Mouse (Mus musculus): Measurements from ENCODE around the gene Dgkz. TPM values are rescaled to one million over a fixed set of nuclear protein-coding genes. Genes with fewer than 3 reads are reported as not detected.

Gene Dgkz
- total RNA-seq (2021): 100 to 1,000 TPM; 553 to 561 TPM
- long read RNA-seq, experiment 1, full-length matches to known transcripts: 478 of 870 reads
- long read RNA-seq, experiment 1, partial matches to known transcripts: 81 of 870 reads
- long read RNA-seq, experiment 1, other reads (novel, unspliced or antisense): 311 of 870 reads
- long read RNA-seq, experiment 2, full-length matches to known transcripts: 422 of 750 reads
- long read RNA-seq, experiment 2, partial matches to known transcripts: 77 of 750 reads
- long read RNA-seq, experiment 2, other reads (novel, unspliced or antisense): 251 of 750 reads

DNA sequence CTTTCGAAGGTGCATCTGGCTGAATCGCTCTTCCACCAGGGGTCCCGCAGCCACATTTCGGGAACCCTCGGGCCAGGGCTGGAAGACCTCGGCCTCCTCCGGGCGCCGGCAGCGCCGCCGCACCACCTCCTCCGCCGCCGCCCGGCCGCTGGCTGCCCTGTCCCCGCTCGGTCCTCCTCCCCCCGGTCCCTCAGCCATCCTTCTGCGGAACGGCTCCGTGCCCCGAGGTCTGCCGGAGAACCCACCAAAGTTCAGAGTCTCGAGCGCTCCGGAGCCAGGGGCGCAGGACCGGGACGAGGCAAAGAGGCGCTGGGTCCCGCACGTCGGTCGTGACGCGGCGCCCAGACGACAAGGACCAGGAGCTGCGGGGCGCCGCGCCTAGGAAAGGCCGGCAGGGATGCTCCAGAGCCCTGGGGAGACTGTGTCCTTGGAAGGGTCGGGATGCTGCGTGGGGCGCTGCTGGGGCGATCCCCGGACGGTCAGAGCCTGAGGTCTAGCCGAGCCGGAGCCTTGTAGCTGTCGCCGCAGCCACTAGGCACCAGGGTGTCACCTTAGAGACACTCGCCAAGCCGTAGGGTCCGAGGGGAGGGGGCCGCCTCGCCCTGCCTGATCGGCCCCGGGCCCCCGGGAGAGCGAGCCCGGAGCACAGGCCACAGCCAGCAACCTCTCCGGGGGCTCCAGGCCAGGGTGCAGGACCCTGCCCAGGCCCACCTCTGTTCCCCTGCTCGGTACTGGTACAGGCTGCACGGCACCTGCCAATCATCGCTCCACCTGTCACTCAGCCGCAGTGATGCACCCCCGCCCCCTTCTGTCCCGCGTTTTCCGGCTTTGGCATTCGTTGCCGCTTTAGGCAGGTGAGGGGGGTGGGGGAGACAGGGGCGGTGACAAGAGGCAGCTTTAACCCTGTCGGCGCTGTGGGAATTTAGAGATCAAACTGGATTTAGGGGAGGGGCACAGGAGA lies at the start of gene Dgkz:
Gene Dgkz, minus strand, starts transcription at position 284 of the 961 bp plus-strand sequence.
- intact Hi-C loops (cut with DNase I): no loop called here
- peak within 1 kb of the TSS; percentile 89 for H3K27ac ChIP-seq
- no peak for DNase-seq (ENCODE audit: extremely low spot score in 1 of 2, low spot score in 2 of 2)

DNA sequence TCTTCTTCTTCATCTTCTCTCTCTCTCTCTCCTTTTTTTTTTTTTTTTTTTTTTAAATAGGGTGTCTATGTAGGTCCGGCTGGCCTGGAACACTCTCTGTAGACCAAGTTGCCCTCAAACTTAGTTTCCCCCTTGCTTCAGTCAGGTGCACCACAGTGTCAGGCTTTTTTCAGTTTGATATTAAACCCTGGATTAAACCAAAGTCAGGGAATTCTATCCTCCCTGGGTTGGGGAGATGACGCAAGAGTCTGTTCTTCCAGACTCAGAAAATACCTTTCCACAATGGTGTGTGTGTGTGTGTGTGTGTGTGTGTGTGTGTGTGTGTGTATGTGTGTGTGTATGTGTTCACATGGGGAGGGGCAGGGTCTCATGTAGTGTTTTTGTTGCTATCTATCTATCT lies 49.5 kb upstream of the Dgkz start:
- DNase-seq (ENCODE audit: extremely low spot score in 1 of 2, low spot score in 2 of 2): no peak
- intact Hi-C loops (cut with DNase I): no loop called here
- no peak for TF ChIP-seq CTCF (IDR thresholded peaks at IDR 0.05)

More for the DNA sequence above, at the start of gene Dgkz:
- peak within 1 kb of the TSS; percentile 58 for H3K4me3 ChIP-seq
- TF ChIP-seq CTCF (IDR thresholded peaks at IDR 0.05): no peak

GRCm38 (mm10) chr2:92024274-92024672 lies 48.6 kb upstream of the Dgkz start, which contains the start of gene Creb3l1:
TSS of gene Creb3l1 (minus strand) at chr2:92024502.
- DNase-seq (ENCODE audit: extremely low spot score in 1 of 2, low spot score in 2 of 2): peak in 1 of 2 experiments; percentile 51
- Histone ChIP-seq H3K4me3 (peak within 1 kb of the TSS; percentile 53), H3K27ac (no peak within 1 kb of the TSS)
- intact Hi-C loops (cut with DNase I): no loop called here
- TF ChIP-seq CTCF (IDR thresholded peaks at IDR 0.05): no peak

More for the DNA sequence above, 49.5 kb upstream of the Dgkz start:
- Histone ChIP-seq H3K4me3 (no peak overlapping the region), H3K27ac (no peak overlapping the region)

DNA sequence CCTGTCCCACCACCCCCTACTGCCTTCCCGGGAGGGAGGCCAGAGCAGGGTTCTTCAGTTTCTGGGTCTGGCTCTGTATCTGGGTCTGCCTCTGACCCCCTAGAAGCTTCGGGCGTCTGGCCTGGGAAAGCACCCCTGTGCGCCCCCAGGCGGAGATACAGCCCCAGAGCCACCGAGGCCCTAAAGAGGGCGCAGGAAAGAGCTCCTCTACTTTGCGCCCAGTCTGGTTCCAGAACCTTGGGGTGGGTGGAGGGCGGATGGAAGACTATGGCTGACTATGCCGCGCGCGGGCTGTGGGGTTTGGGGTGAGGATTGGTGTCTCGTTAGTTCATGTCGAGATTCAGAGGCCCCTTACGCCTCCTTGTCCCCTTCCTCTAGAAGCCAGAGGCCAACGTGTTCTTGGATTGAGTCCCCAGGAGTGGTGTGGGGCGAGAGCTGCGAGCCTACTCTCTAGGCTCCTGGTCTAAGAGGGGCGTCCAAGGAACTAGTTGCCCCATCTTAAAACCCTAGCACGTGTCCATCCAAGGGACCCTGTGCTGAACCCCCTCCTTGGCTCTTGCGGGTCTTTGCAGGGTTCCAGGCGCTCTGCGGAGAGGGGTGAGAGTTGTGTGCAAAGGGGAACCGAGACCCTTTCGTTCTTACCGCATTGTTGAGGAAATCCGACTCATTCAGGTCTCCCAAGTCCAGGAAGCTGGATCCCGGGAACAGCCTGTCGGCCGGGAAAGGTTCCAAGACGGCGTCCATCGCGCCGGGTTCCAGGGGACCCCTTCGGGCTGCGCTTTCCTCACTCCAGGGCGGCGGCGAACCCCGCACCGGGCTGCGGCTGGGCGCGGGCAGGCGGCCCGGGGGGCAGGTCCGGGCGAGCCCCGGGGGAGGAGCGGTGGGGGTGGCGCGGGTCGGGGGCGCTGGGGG lies 48.0 kb upstream of the Dgkz start:
- no peak overlapping the region for H3K27ac ChIP-seq
- H3K4me3 ChIP-seq: peak overlapping the region; percentile 53
- DNase-seq (ENCODE audit: extremely low spot score in 1 of 2, low spot score in 2 of 2): peak in 1 of 2 experiments; percentile 24
- TF ChIP-seq CTCF (IDR thresholded peaks at IDR 0.05): peak; percentile 45
- intact Hi-C loops (cut with DNase I): no loop called here

- DNase-seq (ENCODE audit: extremely low spot score in 1 of 2, low spot score in 2 of 2): no peak
- Histone ChIP-seq H3K4me3 (no peak overlapping the region), H3K27ac (no peak overlapping the region)
- TF ChIP-seq CTCF (IDR thresholded peaks at IDR 0.05): no peak
- intact Hi-C loops (cut with DNase I): no loop called here
These were observed 45.1 kb upstream of the Dgkz start for GRCm38 (mm10) chr2:92020676-92021265.

- intact Hi-C loops (cut with DNase I): no loop called here
These were observed 41.8 kb upstream of the Dgkz start for GRCm38 (mm10) chr2:92017440-92017839.

GRCm38 (mm10) chr2:92016981-92017380 lies 41.3 kb upstream of the Dgkz start:
- no peak for DNase-seq (ENCODE audit: extremely low spot score in 1 of 2, low spot score in 2 of 2)
- no peak for TF ChIP-seq CTCF (IDR thresholded peaks at IDR 0.05)
- no peak overlapping the region for H3K4me3 ChIP-seq
- intact Hi-C loops (cut with DNase I): no loop called here
- no peak overlapping the region for H3K27ac ChIP-seq

More at GRCm38 (mm10) chr2:92017440-92017839, 41.8 kb upstream of the Dgkz start:
- no peak overlapping the region for H3K27ac ChIP-seq
- DNase-seq (ENCODE audit: extremely low spot score in 1 of 2, low spot score in 2 of 2): no peak
- no peak overlapping the region for H3K4me3 ChIP-seq
- no peak for TF ChIP-seq CTCF (IDR thresholded peaks at IDR 0.05)

- Histone ChIP-seq H3K27ac (no peak overlapping the region), H3K4me3 (no peak overlapping the region)
- intact Hi-C loops (cut with DNase I): no loop called here
- DNase-seq (ENCODE audit: extremely low spot score in 1 of 2, low spot score in 2 of 2): no peak
- TF ChIP-seq CTCF (IDR thresholded peaks at IDR 0.05): no peak; the same call in 1 of the 2 replicates
These were observed 39.2 kb upstream of the Dgkz start for GRCm38 (mm10) chr2:92014891-92015290.

GRCm38 (mm10) chr2:92014248-92014647 lies 38.6 kb upstream of the Dgkz start:
- Histone ChIP-seq H3K27ac (no peak overlapping the region), H3K4me3 (no peak overlapping the region)
- intact Hi-C loops (cut with DNase I): no loop called here
- no peak for DNase-seq (ENCODE audit: extremely low spot score in 1 of 2, low spot score in 2 of 2)
- TF ChIP-seq CTCF (IDR thresholded peaks at IDR 0.05): no peak

DNA sequence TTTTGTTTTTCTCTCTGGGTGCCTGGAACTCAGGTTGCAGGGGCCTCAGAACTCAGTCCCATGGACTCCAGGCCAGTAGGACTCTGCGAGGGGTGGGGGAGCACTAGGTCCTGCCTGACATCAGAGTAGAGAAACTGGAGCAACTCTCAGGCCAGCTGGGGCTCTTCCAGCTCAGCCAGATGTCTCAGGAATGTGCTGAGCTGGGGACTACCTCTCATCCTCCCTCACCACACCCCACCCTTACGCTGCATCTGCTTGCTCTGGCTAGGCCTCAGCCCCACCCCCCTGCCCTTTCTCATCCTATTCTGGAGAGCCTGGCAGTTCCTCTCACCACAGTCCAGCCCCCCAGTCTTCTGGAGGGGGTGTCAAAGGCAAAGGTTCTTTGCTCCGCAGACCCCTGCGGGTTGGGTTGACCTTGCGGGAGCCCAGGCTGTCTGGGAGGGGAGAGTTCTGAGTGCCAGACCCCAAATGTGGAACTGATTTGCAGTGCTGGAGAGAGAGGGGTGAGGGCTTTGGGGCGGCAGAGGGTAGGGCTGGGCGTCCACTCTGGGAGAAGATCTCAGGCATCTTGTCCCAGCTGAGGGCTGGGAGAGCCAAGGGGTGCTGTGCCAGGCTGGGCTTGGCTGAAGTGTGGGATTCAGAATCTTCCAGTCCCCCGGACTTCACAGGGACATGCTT lies 37.2 kb upstream of the Dgkz start:
- no peak for DNase-seq (ENCODE audit: extremely low spot score in 1 of 2, low spot score in 2 of 2)
- intact Hi-C loops (cut with DNase I): no loop called here
- H3K4me3 ChIP-seq: no peak overlapping the region
- no peak for TF ChIP-seq CTCF (IDR thresholded peaks at IDR 0.05)
- no peak overlapping the region for H3K27ac ChIP-seq

All from left cerebral cortex, adult 2 months (tissue).